Comparison of ENCODE assay signal across 24 mouse cellular contexts in genomic region chr8:44656031-44656430, GRCm38 (mm10).
DNase-seq lines count a peak whose midpoint lies in the region; ATAC-seq and TF ChIP-seq lines count a peak whose summit lies in the region.
"Had no signal": no experiment of that assay in that cellular context is flagged by ENCODE, and none has a peak within 500 bp of the region (broad histone marks: within the 10 kb centered on the region; RNA-seq: fewer than 3 reads in every experiment).

No protein-coding gene starts in this region.

- H3K4me1 ChIP-seq in embryonic facial prominence, embryonic 14.5 days (ENCODE audit: control insufficient read depth, insufficient read depth, low read length) = no peaks in the 10 kb centered on the region
- no peaks in the 10 kb centered on the region for H3K4me1 ChIP-seq in embryonic facial prominence, embryonic 10.5 days
- H3K4me1 ChIP-seq in lung, embryonic 15.5 days = no peaks in the 10 kb centered on the region
- no peaks in the 10 kb centered on the region for H3K4me1 ChIP-seq in lung, postnatal 0 days (ENCODE audit: insufficient read depth, low read depth, low read length)
- H3K4me1 ChIP-seq: embryonic facial prominence, embryonic 13.5 days; forebrain, embryonic 13.5 days; forebrain, embryonic 15.5 days had no signal

- DNase-seq in embryonic facial prominence, embryonic 14.5 days (ENCODE audit: low spot score) = peak; percentile 11
- DNase-seq in embryonic facial prominence, embryonic 10.5 days (ENCODE audit: low spot score) = no peak
- no peak for DNase-seq in lung, postnatal 36 days
- peak; percentile 65 for DNase-seq in lung, postnatal 0 days (ENCODE audit: low spot score)
- DNase-seq in lung, postnatal 25 days (ENCODE audit: low spot score) = no peak
- DNase-seq: adrenal gland, adult 8-10 months; adrenal gland, postnatal 14 days; adrenal gland, postnatal 36 days; B cell, adult 2 months; cerebellum, adult 11-12 months; cerebellum, adult 2 months; cerebellum, adult 9-10 months; cerebellum, postnatal 10 days; cerebellum, postnatal 25 days; forebrain, postnatal 0 days had no signal

- H3K27me3 ChIP-seq in embryonic facial prominence, embryonic 14.5 days (replicated peaks; ENCODE audit: control insufficient read depth, insufficient read depth, low read length) = no peaks in the 10 kb centered on the region
- no peaks in the 10 kb centered on the region for H3K27me3 ChIP-seq in embryonic facial prominence, embryonic 10.5 days (replicated peaks; ENCODE audit: low read depth, poor library complexity, severe bottlenecking)
- H3K27me3 ChIP-seq in lung, embryonic 15.5 days = no peaks in the 10 kb centered on the region
- no peaks in the 10 kb centered on the region for H3K27me3 ChIP-seq in lung, postnatal 0 days (replicated peaks; ENCODE audit: insufficient read depth, low read length)
- H3K27me3 ChIP-seq: CH12.LX; embryonic facial prominence, embryonic 13.5 days; forebrain, embryonic 13.5 days; forebrain, embryonic 15.5 days; Patski had no signal

- no peaks in the 10 kb centered on the region for H3K9me3 ChIP-seq in embryonic facial prominence, embryonic 14.5 days (ENCODE audit: control insufficient read depth, low read length)
- H3K9me3 ChIP-seq in embryonic facial prominence, embryonic 10.5 days = no peaks in the 10 kb centered on the region
- no peaks in the 10 kb centered on the region for H3K9me3 ChIP-seq in lung, embryonic 15.5 days
- no peaks in the 10 kb centered on the region for H3K9me3 ChIP-seq in lung, postnatal 0 days (ENCODE audit: low read length)
- H3K9me3 ChIP-seq: embryonic facial prominence, embryonic 13.5 days; forebrain, embryonic 13.5 days; forebrain, embryonic 15.5 days had no signal

- no peak for TF ChIP-seq EP300 in lung, postnatal 0 days (IDR thresholded peaks at IDR 0.05)

- TF ChIP-seq CTCF in lung, postnatal 0 days (IDR thresholded peaks at IDR 0.05) = no peak

- no peak for ATAC-seq in embryonic facial prominence, embryonic 14.5 days (ENCODE audit: low read depth)
- ATAC-seq in lung, embryonic 15.5 days (ENCODE audit: borderline replicate concordance, extremely low read depth, low FRiP score, low TSS enrichment) = peak; percentile 62; the same call in 1 of the 2 replicates
- ATAC-seq in lung, postnatal 0 days = peak; percentile 62
- ATAC-seq: activated CD4-positive, CD25-positive, alpha-beta regulatory T cell, adult 4 months; CD4-positive, CD25-positive, alpha-beta regulatory T cell, adult 4 months; forebrain, embryonic 13.5 days; forebrain, embryonic 15.5 days; forebrain, postnatal 0 days; Patski had no signal

- H3K4me3 ChIP-seq in embryonic facial prominence, embryonic 14.5 days (ENCODE audit: low read depth, low read length) = no peak overlapping the region
- H3K4me3 ChIP-seq in embryonic facial prominence, embryonic 10.5 days = no peak overlapping the region
- H3K4me3 ChIP-seq in lung, embryonic 15.5 days = no peak overlapping the region
- H3K4me3 ChIP-seq in lung, postnatal 0 days (ENCODE audit: low read depth, low read length) = no peak overlapping the region
- H3K4me3 ChIP-seq: embryonic facial prominence, embryonic 13.5 days; forebrain, embryonic 13.5 days; forebrain, embryonic 15.5 days had no signal

- H3K27ac ChIP-seq in embryonic facial prominence, embryonic 14.5 days (replicated peaks; ENCODE audit: low read depth, low read length) = no peak overlapping the region
- no peak overlapping the region for H3K27ac ChIP-seq in embryonic facial prominence, embryonic 10.5 days (replicated peaks)
- peak overlapping the region; percentile 78 for H3K27ac ChIP-seq in lung, embryonic 15.5 days
- H3K27ac ChIP-seq in lung, postnatal 0 days (ENCODE audit: low read length) = no peak overlapping the region
- H3K27ac ChIP-seq: embryonic facial prominence, embryonic 13.5 days; forebrain, embryonic 13.5 days; forebrain, embryonic 15.5 days had no signal

- no peak overlapping the region for H3K4me2 ChIP-seq in embryonic facial prominence, embryonic 14.5 days (ENCODE audit: low read depth, low read length)
- H3K4me2 ChIP-seq in lung, embryonic 15.5 days = no peak overlapping the region
- no peak overlapping the region for H3K4me2 ChIP-seq in lung, postnatal 0 days (replicated peaks; ENCODE audit: low read depth, low read length)
- H3K4me2 ChIP-seq: embryonic facial prominence, embryonic 13.5 days; forebrain, embryonic 13.5 days; forebrain, embryonic 15.5 days had no signal

- no peak overlapping the region for H3K9ac ChIP-seq in embryonic facial prominence, embryonic 14.5 days (ENCODE audit: low read depth, low read length)
- H3K9ac ChIP-seq in lung, embryonic 15.5 days = no peak overlapping the region
- H3K9ac ChIP-seq in lung, postnatal 0 days (replicated peaks; ENCODE audit: low read depth) = no peak overlapping the region
- H3K9ac ChIP-seq: embryonic facial prominence, embryonic 13.5 days; forebrain, embryonic 13.5 days; forebrain, embryonic 15.5 days; forebrain, postnatal 0 days had no signal

- H3K36me3 ChIP-seq in embryonic facial prominence, embryonic 14.5 days (ENCODE audit: control insufficient read depth, insufficient read depth, low read length) = no peaks in the 10 kb centered on the region
- H3K36me3 ChIP-seq in embryonic facial prominence, embryonic 10.5 days (replicated peaks) = no peaks in the 10 kb centered on the region
- no peaks in the 10 kb centered on the region for H3K36me3 ChIP-seq in lung, embryonic 15.5 days
- no peaks in the 10 kb centered on the region for H3K36me3 ChIP-seq in lung, postnatal 0 days (ENCODE audit: insufficient read depth, low read length)
- H3K36me3 ChIP-seq: embryonic facial prominence, embryonic 13.5 days; forebrain, embryonic 15.5 days; G1E had no signal

Comparison
In these comparisons a context has a peak if more than half of its experiments do, and no peak if none do; other contexts are left out.
1. DNase-seq: peak in embryonic facial prominence, embryonic 14.5 days (single experiment) and lung, postnatal 0 days (single experiment); none in embryonic facial prominence, embryonic 10.5 days (single experiment), lung, postnatal 36 days (single experiment) and lung, postnatal 25 days (single experiment).